Mouse (Mus musculus): ENCODE results near the gene Crbn.

Crbn gene

DNA sequence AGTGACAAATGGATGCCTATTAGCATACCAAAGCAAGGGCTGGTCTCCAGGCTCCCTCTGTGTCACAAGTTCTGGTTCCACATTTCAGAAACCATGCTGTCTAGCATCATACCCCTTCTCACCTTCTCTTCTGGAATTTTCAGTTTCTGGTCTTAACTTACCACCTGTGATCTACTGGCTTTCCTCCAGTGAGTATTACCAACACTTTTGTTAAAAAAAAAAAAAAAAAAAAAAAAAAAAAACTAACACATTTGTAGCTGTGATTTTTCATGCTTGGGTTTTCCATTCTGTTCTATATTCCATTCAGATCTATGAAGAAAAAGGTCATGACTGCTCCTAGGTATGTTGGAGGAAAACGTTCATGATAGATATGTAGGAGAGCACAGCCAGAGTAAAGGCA is 34.0 kb downstream of the Crbn start:
- DNase-seq (ENCODE audit: low spot score in 2 of 2), result no peak

GRCm38 (mm10) chr6:106761486-106761885 is 38.4 kb downstream of the Crbn start:
- no peak for DNase-seq (ENCODE audit: low spot score in 2 of 2)

DNA sequence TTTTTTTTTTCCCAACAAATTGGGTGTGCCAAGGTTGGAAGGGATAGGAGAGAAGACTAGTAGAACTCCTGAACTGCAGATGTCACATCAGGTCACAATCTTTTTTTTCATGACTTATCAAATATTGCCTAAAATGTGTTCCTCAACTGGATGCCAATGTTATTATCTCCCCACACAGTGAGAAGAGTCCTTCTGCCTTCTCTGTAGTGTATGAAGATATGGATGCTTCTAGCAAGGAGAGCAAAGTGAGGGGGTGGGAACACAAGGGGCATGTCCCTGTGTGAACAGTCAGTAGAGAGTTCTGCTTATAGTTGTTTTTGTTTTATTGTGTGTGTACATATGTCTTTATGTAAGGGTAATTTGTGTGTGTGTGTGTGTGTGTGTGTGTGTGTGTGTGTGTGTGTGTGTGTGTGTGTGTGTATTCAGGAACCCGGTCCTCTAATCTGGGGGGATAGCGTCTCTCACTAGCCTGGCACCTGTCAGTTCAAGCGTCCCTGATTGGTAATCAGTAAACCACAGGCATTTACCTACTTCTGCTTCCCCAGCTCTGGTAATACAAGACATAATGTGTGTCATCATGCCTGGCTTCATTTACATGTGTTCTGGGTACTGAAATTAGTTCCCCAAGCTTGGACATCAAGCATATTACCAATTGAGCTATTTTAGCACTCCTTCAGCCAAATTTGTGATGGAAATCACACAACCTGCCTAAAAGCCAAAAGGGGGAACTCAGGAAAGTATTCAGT is 39.2 kb downstream of the Crbn start:
- no peak for DNase-seq (ENCODE audit: low spot score in 2 of 2)

DNA sequence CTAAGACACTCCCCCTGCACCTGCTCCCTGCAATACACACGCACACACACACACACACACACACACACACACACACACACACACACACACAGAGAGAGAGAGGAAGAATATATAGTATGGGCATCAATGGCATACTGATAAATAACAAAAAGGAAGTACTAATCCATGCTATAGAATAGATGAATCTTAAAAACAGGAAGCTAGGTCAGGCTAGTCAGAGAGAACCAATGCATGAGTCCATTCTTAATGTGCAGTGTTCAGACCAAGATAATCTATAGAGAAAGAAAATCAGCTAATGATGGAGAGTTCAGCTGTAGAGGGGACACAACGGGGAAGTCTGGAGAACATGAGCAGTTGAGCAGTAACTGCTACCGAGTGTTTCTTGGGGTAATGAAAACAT is 41.6 kb downstream of the Crbn start:
- DNase-seq (ENCODE audit: low spot score in 2 of 2), result no peak

DNA sequence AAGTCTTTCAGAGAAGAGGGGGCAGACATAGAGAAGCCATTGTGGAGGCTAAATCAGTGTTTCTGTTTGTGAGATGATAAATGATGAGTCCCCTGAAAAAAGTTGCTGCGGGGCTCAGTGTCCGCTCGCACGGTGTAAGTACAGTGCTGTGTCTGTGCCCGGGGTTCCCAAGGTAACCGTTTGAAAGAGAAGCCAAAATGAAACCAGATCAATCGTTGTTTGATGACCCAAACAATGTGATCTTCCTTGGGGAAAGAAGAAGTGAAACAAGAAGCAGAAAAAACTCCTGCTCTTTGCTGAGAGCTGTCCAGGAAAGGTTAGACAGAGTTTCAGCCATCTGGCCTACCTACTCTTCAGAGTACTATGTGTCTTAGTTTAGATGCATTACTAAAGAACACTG is 49.6 kb downstream of the Crbn start:
- DNase-seq (ENCODE audit: low spot score in 2 of 2), result no peak

DNA sequence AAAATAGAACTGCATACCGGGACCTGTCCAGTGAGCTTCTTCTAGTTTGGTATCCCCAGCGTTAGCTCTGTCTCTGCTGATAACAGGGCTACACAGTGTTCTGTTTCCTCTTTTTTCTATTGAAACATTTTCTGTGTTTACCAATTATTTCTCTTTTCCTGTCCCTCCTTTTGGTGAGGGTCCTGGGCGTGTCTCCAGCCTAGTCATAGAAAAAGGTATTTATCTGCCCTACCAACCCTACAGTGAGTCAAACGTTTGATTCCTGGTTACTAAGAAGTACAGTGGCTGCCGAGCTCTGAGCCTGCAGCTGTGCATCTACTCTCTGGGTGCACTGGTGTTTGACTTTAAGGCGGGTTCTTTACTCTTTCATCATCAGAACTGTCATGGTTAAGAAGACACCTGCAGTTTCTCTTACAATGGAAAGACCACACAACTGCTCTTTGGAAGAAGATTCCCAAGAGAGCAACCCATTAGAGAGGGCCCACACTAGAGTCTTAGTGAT is 50.9 kb downstream of the Crbn start, which contains the start of gene Il5ra:
Gene Il5ra (minus strand): TSS at position 151 of the 502 bp plus-strand sequence.
- DNase-seq (ENCODE audit: low spot score in 2 of 2), result no peak

GRCm38 (mm10) chr6:106747804-106748203 is 52.1 kb downstream of the Crbn start:
- no peak for DNase-seq (ENCODE audit: low spot score in 2 of 2)

- DNase-seq (ENCODE audit: low spot score in 2 of 2), result no peak
These were observed 52.6 kb downstream of the Crbn start for GRCm38 (mm10) chr6:106747251-106747650.

DNA sequence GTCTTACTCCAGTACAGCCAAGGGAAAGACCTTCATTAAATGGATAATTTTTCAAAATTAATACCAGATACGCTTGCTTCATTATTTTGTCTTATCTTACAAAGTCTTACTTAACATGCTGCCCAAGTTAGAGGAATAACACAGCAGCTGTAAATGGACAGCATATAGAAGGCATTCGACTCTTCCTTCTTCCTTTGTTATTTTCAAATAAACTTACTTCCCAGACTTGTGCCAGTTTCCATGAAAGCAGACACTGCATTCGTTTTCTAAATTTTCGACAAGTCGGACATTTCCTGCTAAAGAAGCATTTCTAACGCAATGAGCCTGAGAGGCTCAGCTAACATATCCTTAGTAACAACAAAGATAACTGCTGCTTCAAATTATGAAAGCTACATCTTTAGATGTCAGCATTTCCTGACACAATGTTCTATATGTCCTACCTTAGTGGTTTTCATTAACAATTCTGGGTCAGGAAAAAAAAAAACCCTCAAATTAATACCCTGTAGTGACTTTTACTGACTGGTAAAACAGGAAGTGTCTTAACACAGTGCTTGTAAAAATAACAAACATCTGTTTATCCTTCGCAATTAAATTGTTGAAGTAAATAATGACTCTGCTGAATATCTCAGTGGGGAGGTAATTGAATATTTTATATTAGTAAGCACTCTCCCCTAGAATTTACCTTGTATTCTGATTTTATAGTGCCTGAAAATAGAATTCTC is 54.0 kb downstream of the Crbn start:
- no peak for DNase-seq (ENCODE audit: low spot score in 2 of 2)

DNA sequence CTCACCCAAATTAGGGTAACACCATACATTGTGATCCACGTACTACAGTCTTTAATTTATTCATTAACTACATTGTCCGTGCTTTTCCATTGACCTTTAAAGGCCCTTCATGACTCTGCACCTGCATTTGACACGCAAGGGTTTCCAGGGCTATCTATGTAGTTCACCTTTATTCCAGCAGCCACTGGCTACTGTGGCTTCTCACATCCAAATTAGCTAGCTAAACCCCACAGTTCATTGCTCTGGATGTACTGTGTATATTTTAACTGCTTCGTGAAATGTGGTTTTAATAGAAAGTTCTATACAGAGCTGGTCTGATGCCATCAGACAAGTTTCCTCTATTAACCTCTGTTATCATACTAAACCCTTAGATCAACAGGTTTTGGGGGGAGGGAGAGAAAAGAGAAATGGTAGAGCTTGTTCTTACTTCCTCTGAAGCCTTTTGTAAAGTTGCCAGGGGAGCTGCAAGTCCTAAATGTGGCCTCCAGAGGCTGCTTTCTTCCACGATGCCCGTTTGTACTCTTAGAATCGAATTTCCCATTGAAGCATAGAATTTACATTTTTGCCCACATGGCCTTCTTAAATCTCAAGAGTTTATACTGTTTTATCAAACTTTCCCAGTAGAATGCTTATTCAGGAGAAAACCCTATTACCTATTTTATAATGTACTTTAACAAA is 56.2 kb downstream of the Crbn start:
- DNase-seq (ENCODE audit: low spot score in 2 of 2), result no peak

- no peak for DNase-seq (ENCODE audit: low spot score in 2 of 2)
These were observed 59.5 kb downstream of the Crbn start for GRCm38 (mm10) chr6:106740244-106740825.

GRCm38 (mm10) chr6:106738229-106738628 is 61.6 kb downstream of the Crbn start:
- no peak for DNase-seq (ENCODE audit: low spot score in 2 of 2)

- DNase-seq (ENCODE audit: low spot score in 2 of 2), result no peak
These were observed 67.3 kb downstream of the Crbn start for GRCm38 (mm10) chr6:106732563-106732962.
